Mouse (Mus musculus) liver, embryonic 14.5 days (tissue): ENCODE results near the gene Vmn1r53. TPM values are rescaled to one million over a fixed set of nuclear protein-coding genes. Genes with fewer than 3 reads are reported as not detected.
"Not testable (repeated sequence)": the region's sequence is repeated elsewhere in the genome, so short reads cannot be mapped to it uniquely, and the experiment has no call there.

Experiments
- ATAC-seq: fragments of 200-750 bp; cut with Nextera tagmentation; 2 replicates; pipeline ENCODE4 v1.8.0; 2017; ENCODE audit warnings: moderate number of reproducible peaks, mild to moderate bottlenecking, moderate library complexity; ENCODE audit not compliant: insufficient read depth
- DNase-seq, 3 experiments: peaks; one replicate each; pipeline ENCODE4 v3.0.0-alpha.2; 2012 to 2013; ENCODE audit warnings: low read depth in 3 of 3, low spot score in 3 of 3
- H3K27ac ChIP-seq: fragments of 300-500 bp; sonication (generic); 2 replicates; pipeline ENCODE4 v1.5.1; 2014; ENCODE audit warnings: moderate library complexity, mild to moderate bottlenecking, control low read depth, inconsistent platforms
- H3K27me3 ChIP-seq: fragments of 300-500 bp; sonication (generic); 2 replicates; pipeline ENCODE4 v1.6.1; 2014; ENCODE audit warnings: mild to moderate bottlenecking, low read length, moderate library complexity; ENCODE audit not compliant: control insufficient read depth, insufficient read depth
- H3K36me3 ChIP-seq: fragments of 300-500 bp; sonication (generic); replicated peaks from 2 replicates; pipeline ENCODE4 v1.6.1; 2014; ENCODE audit warnings: low read depth; ENCODE audit not compliant: control insufficient read depth, insufficient read depth
- H3K4me1 ChIP-seq, 2 experiments: fragments of 200-500 bp in 1 of 2; fragments of 300-500 bp in 1 of 2; sonication (generic) in 1 of 2; replicated peaks; 2 replicates each; pipeline ENCODE4 v1.6.1; 2012 to 2014; ENCODE audit warnings: antibody characterized with exemption in 1 of 2, inconsistent platforms in 1 of 2, low read length in 1 of 2; ENCODE audit not compliant: control insufficient read depth in 2 of 2, insufficient read depth in 2 of 2
- H3K4me2 ChIP-seq: fragments of 300-500 bp; sonication (generic); 2 replicates; pipeline ENCODE4 v1.6.1; 2014; ENCODE audit warnings: low read depth, mild to moderate bottlenecking, control low read depth, moderate library complexity
- H3K4me3 ChIP-seq, 2 experiments: fragments of 200-500 bp in 1 of 2; fragments of 300-500 bp in 1 of 2; sonication (generic) in 1 of 2; 2 replicates each; pipeline ENCODE4 v1.5.1; 2012 to 2014; ENCODE audit warnings: low read depth in 2 of 2, low read length in 2 of 2, mild to moderate bottlenecking in 2 of 2, control low read depth in 1 of 2, inconsistent platforms in 1 of 2, moderate library complexity in 1 of 2; ENCODE audit not compliant: insufficient read depth in 1 of 2
- H3K9ac ChIP-seq: fragments of 300-500 bp; sonication (generic); replicated peaks from 2 replicates; pipeline ENCODE4 v1.6.1; 2014; ENCODE audit warnings: mild to moderate bottlenecking, control low read depth, moderate library complexity
- H3K9me3 ChIP-seq: fragments of 300-500 bp; sonication (generic); 2 replicates; pipeline ENCODE4 v1.6.1; 2016; ENCODE audit warnings: low read length, mixed read lengths; ENCODE audit not compliant: control insufficient read depth
- CTCF ChIP-seq: IDR thresholded peaks from 2 replicates; pipeline ENCODE4 v1.5.1; 2016; ENCODE audit warnings: antibody characterized with exemption, low read depth, control low read depth
- EP300 ChIP-seq: IDR thresholded peaks from 2 replicates; pipeline ENCODE4 v1.6.1; 2016; ENCODE audit warnings: antibody characterized with exemption, low read depth
- WGBS: fragments of 180-500 bp; shearing (Covaris S2); extraction: QIAGEN DNeasy Blood & Tissue Kit; methylation state at CpG from one replicate; pipeline ENCODE4 v1.1.7; 2014; ENCODE audit not compliant: insufficient replicate concordance; 5-methylcytosine and 5-hydroxymethylcytosine counted together
- polyA plus RNA-seq, 2 experiments: library from polyadenylated mRNA; depleted of rRNA in 1 of 2; stranded (reverse) in 1 of 2; unstranded in 1 of 2; fragments of >200 nt; fragmentation: Nextera tagmentation in 1 of 2; extraction: Ambion mirVana in 1 of 2; gene quantifications; 2 replicates each; pipeline versions ENCODE4 v1.2.1 to v1.2.3; 2012 to 2014

Gene Vmn1r53
- polyA plus RNA-seq (2012; rRNA removed): not detected in 2 replicates
- polyA plus RNA-seq (2014; fragmentation: Nextera tagmentation; extraction: Ambion mirVana): not detected in 2 replicates

DNA sequence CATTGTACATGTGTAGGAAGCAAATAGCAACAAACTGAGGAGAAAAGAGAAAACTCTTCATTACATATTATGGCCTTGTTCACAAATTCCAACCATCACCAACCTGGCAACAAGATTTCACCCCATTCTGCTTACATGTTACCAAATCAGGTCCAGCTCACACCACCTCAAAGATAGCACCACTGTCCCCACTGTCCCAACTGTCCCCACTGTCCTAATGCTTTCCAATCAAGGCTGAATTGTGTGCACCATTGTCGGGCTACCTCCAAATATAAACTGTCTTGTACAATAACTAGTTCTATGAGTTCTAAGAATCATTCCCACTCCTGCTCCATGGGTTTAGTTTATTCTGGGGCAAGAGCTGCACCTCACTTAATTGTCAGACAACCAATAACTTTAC lies at the start of gene Vmn1r53:
Vmn1r53 (minus strand) TSS at position 101 of the 400 bp plus-strand sequence.
- ATAC-seq: no peak
- TF ChIP-seq CTCF: no peak
- no peak within 1 kb of the TSS for H3K9ac ChIP-seq
- 65% methylated on average over 1 of the region's 1 CpGs for WGBS
- no peaks in the 10 kb centered on the region for H3K27me3 ChIP-seq
- H3K9me3 ChIP-seq: no peaks in the 10 kb centered on the region
- DNase-seq: no peak
- H3K27ac ChIP-seq: no peak within 1 kb of the TSS
- no peak within 1 kb of the TSS for H3K4me2 ChIP-seq
- H3K4me1 ChIP-seq: no peaks in the 10 kb centered on the region
- H3K4me3 ChIP-seq: no peak within 1 kb of the TSS
- no peaks in the 10 kb centered on the region for H3K36me3 ChIP-seq

- TF ChIP-seq EP300: no peak
- no peak for TF ChIP-seq CTCF
- H3K9me3 ChIP-seq: no peaks in the 10 kb centered on the region
- no peak within 1 kb of the TSS for H3K9ac ChIP-seq
- H3K4me3 ChIP-seq: no peak within 1 kb of the TSS
- no peaks in the 10 kb centered on the region for H3K36me3 ChIP-seq
- H3K4me2 ChIP-seq: no peak within 1 kb of the TSS
- H3K4me1 ChIP-seq: no peaks in the 10 kb centered on the region
- no peak within 1 kb of the TSS for H3K27ac ChIP-seq
- ATAC-seq (no peak), DNase-seq (no peak)
- WGBS: 35% methylated on average over 1 of the region's 1 CpGs
- H3K27me3 ChIP-seq: no peaks in the 10 kb centered on the region
These were observed 21.8 kb upstream of the Vmn1r53 start, which contains the start of gene Vmn1r54 for GRCm38 (mm10) chr6:90246000-90246399. Gene Vmn1r54 (plus strand): TSS chr6:90246300.

DNA sequence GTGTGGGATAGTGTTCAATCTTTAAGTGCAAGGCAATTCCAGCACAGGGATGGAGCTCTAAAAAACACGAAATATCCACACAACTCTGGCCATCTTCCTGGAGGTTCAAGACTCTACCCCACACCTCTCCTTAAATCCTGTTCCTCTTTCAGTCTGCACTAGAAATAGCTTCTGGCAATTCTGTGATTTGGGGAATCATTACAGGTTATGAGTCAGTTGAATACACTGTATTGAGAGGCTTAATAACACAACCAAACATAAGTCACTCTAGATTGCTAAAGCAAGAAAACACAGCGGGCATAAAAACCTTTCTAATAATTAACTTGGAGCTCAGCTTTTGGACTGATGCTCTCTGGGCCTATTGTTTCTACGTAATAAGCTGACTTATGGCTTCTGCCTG lies 19.8 kb upstream of the Vmn1r53 start:
- WGBS: 44% methylated on average over 3 of the region's 3 CpGs
- no peak for TF ChIP-seq CTCF
- no peak overlapping the region for H3K27ac ChIP-seq
- no peaks in the 10 kb centered on the region for H3K27me3 ChIP-seq
- H3K4me1 ChIP-seq: no peaks in the 10 kb centered on the region
- no peak overlapping the region for H3K4me3 ChIP-seq
- no peak for DNase-seq
- H3K9me3 ChIP-seq: no peaks in the 10 kb centered on the region
- no peak for ATAC-seq
- H3K9ac ChIP-seq: no peak overlapping the region
- no peaks in the 10 kb centered on the region for H3K36me3 ChIP-seq
- H3K4me2 ChIP-seq: no peak overlapping the region

GRCm38 (mm10) chr6:90232681-90233080 lies 8.4 kb upstream of the Vmn1r53 start:
- DNase-seq: no peak
- TF ChIP-seq CTCF: no peak
- TF ChIP-seq EP300: no peak
- Histone ChIP-seq H3K9me3 (no peaks in the 10 kb centered on the region), H3K27me3 (no peaks in the 10 kb centered on the region), H3K4me1 (no peaks in the 10 kb centered on the region), H3K27ac (no peak overlapping the region), H3K36me3 (no peaks in the 10 kb centered on the region), H3K4me3 (no peak overlapping the region), H3K9ac (no peak overlapping the region), H3K4me2 (no peak overlapping the region)
- no peak for ATAC-seq
- WGBS: 56% methylated on average over 27 of the region's 27 CpGs

- H3K27ac ChIP-seq, H3K27me3 ChIP-seq, ATAC-seq, H3K9me3 ChIP-seq, H3K36me3 ChIP-seq, H3K9ac ChIP-seq, DNase-seq, H3K4me3 ChIP-seq, H3K4me1 ChIP-seq, H3K4me2 ChIP-seq: not testable (repeated sequence)
- 71% methylated on average over 4 of the region's 4 CpGs for WGBS
These were observed 7.9 kb upstream of the Vmn1r53 start for GRCm38 (mm10) chr6:90232114-90232513.

DNA sequence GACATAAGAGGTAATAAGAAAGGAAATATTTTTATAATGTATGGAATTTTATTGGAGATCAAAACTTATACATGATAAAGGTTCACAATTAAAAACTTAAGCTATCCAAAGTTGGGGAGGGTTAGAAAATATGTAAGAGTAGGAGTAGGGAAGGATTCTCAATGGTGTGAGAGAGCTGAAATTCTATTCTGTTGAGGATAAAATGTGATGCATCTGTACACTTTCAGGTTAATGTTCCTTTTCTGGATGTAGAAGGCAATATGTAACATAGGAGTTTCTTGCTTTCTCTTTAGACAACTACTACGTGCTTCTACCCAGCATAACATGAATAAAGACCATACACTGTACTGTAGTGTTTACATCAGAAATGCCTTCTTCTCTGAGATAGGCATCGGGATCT lies 21.7 kb downstream of the Vmn1r53 start, which contains the start of gene V1ra8:
V1ra8 (plus strand) TSS at position 301 of the 400 bp plus-strand sequence.
- 41% methylated on average over 1 of the region's 2 CpGs for WGBS
- not testable (repeated sequence) for H3K27ac ChIP-seq, H3K9me3 ChIP-seq, DNase-seq, H3K36me3 ChIP-seq, ATAC-seq, H3K9ac ChIP-seq, H3K4me3 ChIP-seq, H3K4me2 ChIP-seq, H3K4me1 ChIP-seq, H3K27me3 ChIP-seq
